Mouse (Mus musculus) mouse embryonic stem cell (cell line): ENCODE measurements around the gene Tcl1b4.
"Not testable (repeated sequence)": the region's sequence is repeated elsewhere in the genome, so short reads cannot be mapped to it uniquely, and the experiment has no call there.

Experiments
- in situ Hi-C, 2 experiments: fragments of 300-500 bp; cut with MboI; formaldehyde crosslinking; loops; 1 replicate in 1 of 2; 3 replicates in 1 of 2; pipeline ENCODE4 v1.14.3; 2019 to 2020; ENCODE audit warnings: low sequenced_read_pairs in 2 of 2, low pct_unique_long_range_greater_than_20kb in 1 of 2, mixed read lengths in 1 of 2; ENCODE audit not compliant: unreplicated experiment in 1 of 2

Tcl1b4 gene

GRCm38 (mm10) chr12:105201657-105202056 lies at the start of gene Tcl1b4:
Tcl1b4 (plus strand) TSS chr12:105201957.
- in situ Hi-C loops: not testable (repeated sequence)

- in situ Hi-C loops: not testable (repeated sequence)
Observed at GRCm38 (mm10) chr12:105155286-105155685, 46.5 kb upstream of the Tcl1b4 start.

- in situ Hi-C loops: no loop called here
Observed at GRCm38 (mm10) chr12:105158842-105159241, 42.9 kb upstream of the Tcl1b4 start.

- in situ Hi-C loops: no loop called here
Observed at GRCm38 (mm10) chr12:105159390-105159789, 42.4 kb upstream of the Tcl1b4 start, which contains the start of gene Tcl1b1. Tcl1b1 (plus strand) TSS chr12:105159690.

DNA sequence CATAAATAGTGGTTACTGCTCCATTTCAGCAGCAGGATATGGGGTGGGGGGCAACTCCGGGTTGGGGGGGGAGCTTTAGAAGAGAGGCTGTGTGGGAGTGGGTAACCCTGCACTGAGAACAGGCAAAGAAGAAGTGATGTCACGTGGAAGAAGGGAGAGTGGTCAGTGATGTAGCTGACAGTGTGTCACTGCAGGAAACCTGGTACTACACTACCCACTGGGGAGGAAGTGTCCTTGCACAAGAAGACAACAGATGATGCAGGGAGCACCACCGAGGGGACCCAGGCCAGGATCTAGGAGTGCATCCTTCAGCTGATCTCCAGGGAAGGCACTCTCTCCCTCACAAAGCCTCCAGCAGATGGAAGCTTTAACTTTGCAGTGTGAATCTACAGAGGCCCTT lies 35.0 kb upstream of the Tcl1b4 start:
- in situ Hi-C loops: no loop called here

DNA sequence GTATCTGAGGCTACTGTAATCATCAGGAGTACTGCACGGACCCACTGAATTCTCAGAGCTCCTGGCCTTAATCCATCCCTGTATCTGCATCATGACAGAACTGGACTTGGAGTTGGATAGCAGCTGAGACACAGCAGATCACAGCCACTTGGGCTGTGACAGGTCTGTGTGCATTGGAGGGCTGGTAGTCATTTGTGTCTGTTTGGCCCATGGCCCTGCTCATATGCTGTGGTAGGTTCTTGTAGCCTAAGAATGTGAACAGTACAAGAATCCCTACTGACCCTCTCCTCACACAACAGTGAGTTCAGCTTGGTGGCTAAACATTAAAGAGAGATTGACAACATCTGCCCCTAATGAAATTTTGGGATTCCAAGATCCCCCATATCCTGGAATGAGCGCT lies 28.4 kb upstream of the Tcl1b4 start:
- in situ Hi-C loops: no loop called here

DNA sequence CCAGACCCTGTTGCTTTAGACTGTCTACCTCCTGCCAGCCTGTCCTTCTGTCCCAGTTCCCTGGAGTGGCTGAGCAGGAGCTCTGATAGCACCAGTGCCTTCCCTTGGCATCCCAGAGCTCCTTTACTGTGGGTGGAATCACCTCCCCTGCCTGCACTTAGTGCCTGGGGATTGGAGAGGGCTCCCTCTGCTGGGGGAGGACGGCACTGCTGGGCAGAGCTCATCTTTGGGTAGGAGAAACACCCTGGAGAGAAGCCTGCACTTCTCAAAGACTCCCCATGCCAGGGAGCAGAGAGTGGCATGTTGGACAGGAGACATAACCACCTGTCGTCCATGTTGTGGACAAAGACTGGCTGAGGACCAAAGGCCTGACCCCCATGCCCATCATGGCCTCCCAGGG lies 27.4 kb upstream of the Tcl1b4 start:
- in situ Hi-C loops: not testable (repeated sequence)

- in situ Hi-C loops: not testable (repeated sequence)
Observed at GRCm38 (mm10) chr12:105176044-105176443, 25.7 kb upstream of the Tcl1b4 start, which contains the start of gene Tcl1b5. Tcl1b5 (plus strand) TSS chr12:105176344.

- in situ Hi-C loops: not testable (repeated sequence)
Observed at GRCm38 (mm10) chr12:105181040-105181644, 20.6 kb upstream of the Tcl1b4 start.

- in situ Hi-C loops: not testable (repeated sequence)
Observed at GRCm38 (mm10) chr12:105188980-105189379, 12.8 kb upstream of the Tcl1b4 start.

DNA sequence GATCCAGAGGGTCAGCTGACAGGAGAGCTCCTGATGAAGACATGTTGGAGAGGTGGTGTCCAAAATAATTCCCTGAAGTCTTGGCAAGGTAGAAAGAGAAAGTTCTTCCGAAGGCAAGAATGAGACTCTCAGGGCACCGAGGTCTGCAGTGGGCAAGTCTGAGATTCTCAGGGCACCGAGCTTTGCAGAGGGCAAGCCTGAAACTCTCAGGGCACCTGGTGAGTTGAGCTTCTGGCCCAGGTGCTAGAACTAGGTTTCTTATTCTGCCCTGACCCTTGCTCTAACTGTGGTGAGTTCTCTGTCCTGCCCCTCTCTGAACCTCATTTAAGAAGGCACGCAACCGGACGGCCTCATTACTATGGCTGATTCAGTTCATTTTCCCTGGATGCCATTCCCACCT lies 11.0 kb upstream of the Tcl1b4 start, which contains the start of gene Tcl1b3:
Gene Tcl1b3 (plus strand): TSS at position 301 of the 400 bp plus-strand sequence.
- in situ Hi-C loops: not testable (repeated sequence)

- in situ Hi-C loops: not testable (repeated sequence)
Observed at GRCm38 (mm10) chr12:105199684-105200497, 1.9 kb upstream of the Tcl1b4 start.

- in situ Hi-C loops: no loop called here
Observed at GRCm38 (mm10) chr12:105207071-105207470, 5.3 kb downstream of the Tcl1b4 start.

GRCm38 (mm10) chr12:105208441-105208840 lies 6.7 kb downstream of the Tcl1b4 start:
- in situ Hi-C loops: no loop called here

DNA sequence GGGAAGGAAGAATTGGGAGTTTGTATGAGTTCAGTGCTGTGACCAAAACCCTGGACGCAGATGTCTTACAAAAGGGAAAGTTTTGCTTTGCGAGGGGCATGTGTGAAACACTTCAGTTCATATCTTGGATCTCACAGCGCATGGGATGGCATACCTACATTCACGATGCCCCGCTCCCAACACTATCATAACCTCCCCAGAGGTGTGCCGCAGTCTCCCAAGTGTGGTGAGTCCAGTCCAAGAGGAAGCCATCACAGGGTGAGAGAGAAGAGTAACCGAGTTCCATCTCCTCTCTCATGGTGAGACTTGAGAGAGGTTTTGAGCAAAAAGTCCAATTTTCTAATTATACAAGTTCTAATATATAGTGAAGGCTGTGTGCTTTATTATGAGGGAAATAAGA lies 7.5 kb downstream of the Tcl1b4 start:
- in situ Hi-C loops: no loop called here

GRCm38 (mm10) chr12:105217101-105217760 lies 15.5 kb downstream of the Tcl1b4 start:
- in situ Hi-C loops: no loop called here

- in situ Hi-C loops: no loop called here
Observed at GRCm38 (mm10) chr12:105222601-105223319, 21.0 kb downstream of the Tcl1b4 start, which contains the start of gene Tcl1. Tcl1 (minus strand) TSS chr12:105222793.

DNA sequence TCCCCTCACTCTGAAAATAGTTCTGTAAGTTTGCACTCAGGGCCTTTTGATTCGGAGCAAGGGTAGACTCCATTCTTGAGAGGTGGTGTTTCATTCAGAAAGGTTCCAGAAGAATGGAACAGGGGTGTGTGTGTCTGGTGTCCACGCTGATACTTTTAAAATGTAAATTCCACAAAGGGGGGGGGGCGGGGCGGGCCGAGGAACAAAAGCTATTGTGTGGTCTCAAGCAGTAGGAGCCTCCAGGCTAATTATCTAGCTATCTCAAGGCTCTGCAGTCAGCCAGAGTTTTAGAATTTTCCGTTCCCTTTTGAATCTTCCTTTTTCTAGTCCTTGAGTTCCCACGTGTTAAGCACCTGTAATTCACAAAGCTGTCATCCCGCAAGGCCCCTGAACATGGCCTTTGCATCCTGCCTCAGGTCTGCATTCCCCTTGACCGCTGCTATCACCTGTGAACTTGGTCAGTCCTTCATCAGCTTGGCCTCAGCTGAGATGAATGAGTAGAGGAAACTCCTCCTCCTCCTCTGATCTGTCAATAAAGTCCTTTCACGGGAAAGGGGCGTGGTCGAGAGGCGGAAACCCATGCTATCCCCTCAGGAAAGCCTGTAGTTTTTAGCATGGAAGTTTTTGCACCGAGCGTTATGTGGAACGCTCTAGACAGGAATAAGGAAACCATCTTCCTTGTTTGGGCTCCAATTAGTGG lies 23.0 kb downstream of the Tcl1b4 start:
- in situ Hi-C loops: no loop called here
